Mouse (Mus musculus): ENCODE measurements around the gene Slc51b.

The Slc51b gene

GRCm38 (mm10) chr9:65372449-65372848 is 50.3 kb downstream of the Slc51b start:
- no peak for DNase-seq (ENCODE audit: extremely low spot score)

GRCm38 (mm10) chr9:65371756-65372155 is 51.0 kb downstream of the Slc51b start:
- DNase-seq (ENCODE audit: extremely low spot score): no peak

DNA sequence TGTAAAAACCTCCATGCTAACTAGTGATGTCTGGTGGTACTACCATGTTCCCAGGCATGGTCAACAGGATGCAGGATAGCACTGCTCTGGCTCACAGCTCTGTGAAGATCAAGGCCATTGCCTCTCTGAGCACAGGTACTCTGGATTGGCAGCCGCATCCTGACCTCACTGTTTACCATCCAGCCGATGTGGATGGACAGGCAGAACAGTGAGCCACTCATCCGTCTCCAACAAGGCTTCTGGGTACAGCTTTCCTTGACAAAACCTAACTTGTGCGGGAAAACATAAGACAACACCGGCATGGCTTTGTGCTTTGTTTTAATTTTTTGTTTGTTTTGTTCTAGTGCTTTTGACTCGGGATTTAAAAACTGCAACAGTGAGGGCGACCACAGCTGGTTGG is 57.0 kb downstream of the Slc51b start:
- DNase-seq (ENCODE audit: extremely low spot score): no peak

DNA sequence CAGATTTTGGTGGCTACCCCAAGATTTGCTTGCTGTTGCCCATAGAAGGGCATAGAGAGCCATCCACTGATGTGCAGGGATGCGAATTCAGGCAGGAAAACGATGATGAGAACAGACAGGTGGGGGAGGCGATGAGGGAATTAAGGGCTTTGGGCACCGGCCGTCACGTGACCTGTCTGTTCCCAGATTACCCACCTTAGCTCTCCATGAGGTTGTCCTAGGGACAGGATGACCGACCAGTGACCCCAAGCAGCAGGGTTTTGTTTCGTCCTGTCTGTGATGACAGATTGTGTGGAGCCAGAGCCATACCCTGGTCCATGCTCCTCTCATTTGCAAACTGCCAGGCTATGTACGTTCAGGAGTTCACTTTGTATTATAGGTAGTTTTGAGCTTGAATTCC is 59.1 kb downstream of the Slc51b start:
- no peak for DNase-seq (ENCODE audit: extremely low spot score)

Data from embryo, embryonic 9.5 days (tissue).